Mouse (Mus musculus) bone marrow macrophage, adult 2 months (primary cell): ENCODE data around the gene Kcnj11.
A peak's percentile ranks its signal among the peaks of the same experiment; 100 is the strongest.

Experiments used
- CTCF ChIP-seq: IDR thresholded peaks from 2 replicates; pipeline ENCODE4 v1.5.1; 2012; ENCODE audit warnings: low read depth, mild to moderate bottlenecking, low read length, moderate library complexity
- POLR2A ChIP-seq: IDR thresholded peaks from 2 replicates; pipeline ENCODE4 v1.6.1; 2012; ENCODE audit warnings: mild to moderate bottlenecking, low read depth, low read length, borderline replicate concordance

DNA sequence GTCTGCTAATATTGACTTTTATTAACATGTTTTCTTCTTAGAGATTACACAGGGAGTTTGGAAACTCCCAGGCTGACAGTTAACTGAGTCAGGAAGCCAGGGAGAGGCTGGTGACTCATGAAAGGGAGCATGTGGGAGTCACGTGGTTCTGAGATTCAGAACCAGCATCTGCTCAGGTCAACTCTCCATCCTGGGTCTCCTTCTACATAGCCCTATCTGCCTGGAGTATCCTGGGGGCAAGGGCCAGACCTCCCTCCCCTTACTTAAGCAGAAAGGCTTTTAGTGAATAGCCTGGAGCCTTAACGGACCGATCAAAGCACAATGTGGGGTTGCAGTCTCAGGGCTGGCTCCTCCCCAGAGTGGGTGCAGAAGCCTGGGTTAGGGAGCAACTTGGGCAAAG is 30.7 kb upstream of the Kcnj11 start:
- no peak for TF ChIP-seq CTCF
- 0 out of 2 replicates have a peak, but pooled peaks have one; percentile 32 for TF ChIP-seq POLR2A
